Mouse (Mus musculus): ENCODE results near the gene Otop2. TPM values are rescaled to one million over a fixed set of nuclear protein-coding genes. Genes with fewer than 3 reads are reported as not detected.

Otop2 gene
- total RNA-seq, 2 experiments from 2014 or later, result not detected

DNA sequence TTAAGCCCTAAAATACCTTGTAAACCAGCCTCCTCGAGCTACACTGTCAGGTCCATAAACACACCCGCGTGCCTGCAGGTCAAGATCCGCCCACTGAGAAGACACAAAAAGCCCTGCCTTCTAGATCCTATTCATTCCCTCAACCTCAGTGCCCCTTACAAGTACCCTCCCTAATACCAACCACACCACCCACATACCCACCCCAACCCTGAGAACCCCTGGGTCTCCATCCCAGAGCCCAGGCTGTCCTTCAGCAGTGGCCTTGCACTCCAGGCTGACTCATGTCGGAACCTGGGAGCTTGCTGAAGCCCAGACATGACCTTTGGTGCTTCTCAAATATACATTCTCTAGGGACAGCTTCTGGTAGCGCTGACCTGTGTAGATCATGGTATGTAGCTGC lies 32.2 kb upstream of the Otop2 start:
- no peak for DNase-seq
- intact Hi-C loops (cut with DNase I), result no loop called here

GRCm38 (mm10) chr11:115275509-115275908 lies 31.5 kb upstream of the Otop2 start:
- intact Hi-C loops (cut with DNase I), result no loop called here

DNA sequence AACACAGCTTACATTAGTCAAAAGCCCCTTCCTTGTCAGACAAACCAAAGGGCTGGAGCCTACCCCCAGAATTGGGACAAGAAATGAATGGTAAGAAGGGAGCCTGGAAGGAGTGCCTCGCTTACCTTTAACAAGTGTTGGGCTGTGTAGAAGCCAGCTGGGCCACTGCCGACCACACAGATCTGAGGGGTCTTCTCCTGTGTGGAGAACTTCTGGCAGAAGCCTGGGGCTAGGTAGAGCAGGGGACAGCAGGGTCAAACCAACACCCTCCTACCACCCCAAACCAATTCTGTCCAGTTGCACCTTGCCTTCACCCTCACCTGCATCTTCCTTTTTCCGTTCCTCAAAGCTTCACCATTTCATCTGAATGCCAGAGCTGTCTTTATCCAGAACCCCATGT lies 31.0 kb upstream of the Otop2 start:
- intact Hi-C loops (cut with DNase I), result no loop called here
- DNase-seq, result no peak

More at GRCm38 (mm10) chr11:115275509-115275908, 31.5 kb upstream of the Otop2 start:
- DNase-seq, result no peak

GRCm38 (mm10) chr11:115276780-115277603 lies 30.0 kb upstream of the Otop2 start, which contains the start of gene Fdxr:
Gene Fdxr, minus strand, starts transcription at chr11:115277050.
- intact Hi-C loops (cut with DNase I), result no loop called here
- DNase-seq, result peak; percentile 96 to 98

GRCm38 (mm10) chr11:115277604-115277975 lies 29.4 kb upstream of the Otop2 start:
- DNase-seq, result no peak
- intact Hi-C loops (cut with DNase I), result no loop called here

DNA sequence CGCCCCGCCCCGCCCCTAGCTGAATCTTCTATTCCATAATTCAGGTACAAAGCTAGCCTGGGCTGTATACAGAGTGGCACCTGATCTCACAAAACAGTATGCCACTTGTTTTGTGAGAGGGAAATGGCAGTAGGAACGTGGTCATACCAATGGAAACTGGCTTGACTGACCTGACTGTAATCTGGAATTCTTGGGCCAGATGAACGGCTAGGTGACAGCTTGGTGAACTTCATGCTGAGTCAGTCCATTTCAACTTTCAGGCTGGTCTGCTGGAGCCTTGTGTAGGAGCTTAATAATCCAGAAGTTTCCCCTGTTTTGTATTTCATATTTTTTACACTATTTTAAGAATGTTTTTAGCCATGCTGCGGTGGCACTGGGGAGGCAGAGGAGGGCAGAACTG lies 28.8 kb upstream of the Otop2 start:
- intact Hi-C loops (cut with DNase I), result no loop called here
- DNase-seq, result no peak

DNA sequence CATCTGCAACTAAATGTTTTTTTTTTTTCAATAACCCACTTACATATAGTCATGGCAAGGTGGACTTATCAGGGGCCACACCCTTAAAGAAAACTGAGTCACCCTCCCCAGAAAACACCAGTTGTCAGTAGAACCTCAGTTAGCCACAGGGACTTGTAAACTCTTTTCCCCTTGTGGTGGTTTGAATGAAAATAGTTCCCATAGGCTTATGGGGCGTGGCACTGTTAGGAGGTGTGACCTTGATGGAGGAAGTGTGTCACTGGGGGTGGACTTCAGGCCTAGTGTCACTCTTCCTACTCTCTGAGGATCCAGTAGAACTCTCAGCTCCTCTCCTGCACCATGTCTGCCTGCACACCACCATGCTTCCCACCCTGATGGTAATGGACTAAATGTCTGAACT lies 27.2 kb upstream of the Otop2 start:
- intact Hi-C loops (cut with DNase I), result no loop called here
- no peak for DNase-seq

DNA sequence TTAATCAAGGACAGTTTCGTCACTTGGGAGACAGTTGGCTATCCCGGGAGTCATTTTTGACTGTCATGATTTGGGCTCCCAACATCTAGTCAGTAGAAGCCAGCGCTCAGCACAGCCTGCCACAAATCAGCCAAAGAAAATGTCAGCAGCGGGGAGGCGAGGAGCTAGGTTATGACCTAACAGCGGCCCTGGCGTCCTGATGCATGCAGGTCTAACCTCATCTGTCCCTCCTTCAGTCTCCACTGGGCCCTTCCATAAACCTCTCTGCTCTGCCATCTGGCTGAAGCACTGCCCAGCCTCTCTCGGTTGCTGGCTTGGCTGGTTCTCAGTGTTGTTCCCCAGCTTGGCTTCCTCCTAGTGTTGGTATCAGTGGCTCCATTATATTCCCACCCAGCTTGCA lies 24.7 kb upstream of the Otop2 start:
- intact Hi-C loops (cut with DNase I), result no loop called here
- peak; percentile 37 to 59 for DNase-seq

DNA sequence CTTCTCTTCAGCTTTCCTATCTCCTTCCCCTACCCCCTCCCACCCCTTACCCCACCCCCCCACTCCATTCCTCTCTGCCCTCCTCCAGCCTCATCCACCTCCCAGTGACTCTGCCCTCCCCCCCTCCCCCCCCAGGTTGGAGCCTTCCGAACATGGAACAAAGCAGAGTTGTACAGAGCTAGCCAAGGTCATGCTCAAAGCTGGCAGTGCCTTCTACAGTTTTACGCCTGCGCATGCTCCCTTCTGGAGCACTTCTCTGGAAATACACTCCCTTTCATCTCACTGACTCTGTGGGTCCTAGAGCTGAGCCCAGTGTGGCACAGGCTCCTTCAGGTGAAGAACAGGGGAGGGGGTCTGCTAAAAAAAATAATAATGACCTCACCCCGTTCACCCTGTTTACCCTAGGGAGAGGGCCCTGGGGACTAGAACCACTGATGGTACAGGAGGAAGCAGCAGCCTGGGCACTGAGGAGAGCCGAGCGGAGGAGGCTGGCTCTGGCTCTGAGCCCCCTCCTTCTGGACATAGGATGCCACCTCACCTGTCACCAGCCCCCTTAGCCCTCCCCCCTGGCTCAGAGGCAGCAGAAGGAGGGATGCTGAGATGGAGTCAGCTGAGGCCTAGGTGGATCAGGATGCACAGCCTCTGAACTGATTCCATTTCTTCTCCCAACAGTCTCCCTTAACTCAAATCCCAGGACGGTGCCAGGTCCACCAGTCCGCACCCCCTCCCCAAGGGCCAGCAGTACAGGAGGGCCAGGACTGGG lies 24.1 kb upstream of the Otop2 start:
- no peak for DNase-seq
- intact Hi-C loops (cut with DNase I), result no loop called here

GRCm38 (mm10) chr11:115283486-115283765 lies 23.5 kb upstream of the Otop2 start:
- DNase-seq, result no peak
- intact Hi-C loops (cut with DNase I), result no loop called here

DNA sequence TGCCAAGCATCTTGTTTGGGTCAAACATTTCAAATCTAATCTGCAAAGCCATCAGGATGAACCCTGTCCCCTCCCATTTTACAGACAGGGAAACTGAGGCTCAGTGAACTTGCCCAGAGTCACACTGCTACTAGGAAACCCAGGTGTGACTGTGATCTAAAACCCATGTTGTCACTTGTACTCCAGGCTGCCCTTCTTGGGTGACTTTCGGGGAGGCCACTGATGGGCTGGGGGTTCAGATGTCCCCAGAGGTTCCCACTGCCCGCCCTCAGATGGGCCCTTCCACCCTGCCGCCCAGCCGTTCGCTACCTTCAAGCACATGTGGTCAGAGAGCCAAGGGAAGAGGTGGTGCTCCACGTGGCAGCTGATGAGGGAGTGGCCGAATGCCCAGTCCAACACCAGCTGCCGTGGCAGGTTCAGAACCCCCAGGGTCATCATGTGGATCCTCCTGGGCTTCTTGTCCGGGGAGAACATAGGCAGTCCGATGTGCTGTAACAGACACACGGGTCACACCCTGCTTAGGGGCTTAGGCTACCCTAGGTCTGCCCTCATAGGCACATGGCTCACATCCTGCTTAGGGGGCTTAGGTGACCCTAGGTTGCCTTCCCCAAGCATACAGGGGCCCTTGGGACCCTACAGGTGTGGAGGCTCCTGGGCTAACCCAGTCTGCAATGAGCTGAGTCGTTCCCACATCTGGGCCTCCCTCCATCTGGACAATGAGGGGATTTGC lies 22.9 kb upstream of the Otop2 start:
- intact Hi-C loops (cut with DNase I), result no loop called here
- no peak for DNase-seq

DNA sequence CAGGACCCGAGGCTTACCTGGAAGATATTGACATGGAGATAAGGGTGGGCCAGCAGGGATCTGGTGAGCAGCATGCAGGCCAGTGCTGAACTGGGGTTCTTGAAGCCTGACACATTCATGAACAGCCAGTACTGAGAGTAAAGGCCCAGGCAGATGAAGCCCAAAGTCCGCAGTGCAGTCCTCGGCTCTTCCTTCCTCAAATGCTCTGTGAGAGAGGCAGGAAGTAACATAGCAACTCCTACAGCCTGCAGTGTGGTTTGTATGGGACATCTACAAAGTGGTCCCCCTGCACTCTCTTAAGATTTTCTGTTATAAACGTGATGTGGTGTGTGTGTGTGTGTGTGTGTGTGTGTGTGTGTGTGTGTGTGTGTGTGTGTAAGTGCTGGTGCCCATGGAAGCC lies 21.7 kb upstream of the Otop2 start:
- intact Hi-C loops (cut with DNase I), result no loop called here
- DNase-seq, result no peak

GRCm38 (mm10) chr11:115286201-115286993 lies 20.6 kb upstream of the Otop2 start:
- intact Hi-C loops (cut with DNase I), result no loop called here
- DNase-seq, result no peak

GRCm38 (mm10) chr11:115287386-115287785 lies 19.6 kb upstream of the Otop2 start:
- intact Hi-C loops (cut with DNase I), result no loop called here
- no peak for DNase-seq

DNA sequence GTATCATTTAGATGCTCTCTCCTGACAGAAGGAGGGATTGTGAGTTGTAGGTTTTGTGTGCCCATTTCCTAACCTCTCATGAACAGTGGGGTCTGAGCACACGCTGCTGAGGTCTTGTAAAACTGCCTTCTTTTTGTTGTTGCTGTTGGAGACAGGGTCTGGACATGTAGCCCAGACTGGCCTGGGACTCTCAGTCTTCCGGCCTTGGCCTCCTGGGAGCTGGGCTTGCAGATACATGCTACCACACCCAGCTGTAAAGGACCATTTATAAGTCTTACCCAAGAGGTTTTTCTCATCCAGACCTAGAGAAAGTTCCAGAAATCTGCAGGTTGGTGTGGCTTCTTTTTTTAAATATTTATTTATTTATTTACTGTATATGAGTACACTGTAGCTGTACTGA lies 18.7 kb upstream of the Otop2 start:
- no peak for DNase-seq
- intact Hi-C loops (cut with DNase I), result no loop called here

GRCm38 (mm10) chr11:115289885-115290284 lies 17.1 kb upstream of the Otop2 start:
- intact Hi-C loops (cut with DNase I), result no loop called here
- DNase-seq, result no peak

DNA sequence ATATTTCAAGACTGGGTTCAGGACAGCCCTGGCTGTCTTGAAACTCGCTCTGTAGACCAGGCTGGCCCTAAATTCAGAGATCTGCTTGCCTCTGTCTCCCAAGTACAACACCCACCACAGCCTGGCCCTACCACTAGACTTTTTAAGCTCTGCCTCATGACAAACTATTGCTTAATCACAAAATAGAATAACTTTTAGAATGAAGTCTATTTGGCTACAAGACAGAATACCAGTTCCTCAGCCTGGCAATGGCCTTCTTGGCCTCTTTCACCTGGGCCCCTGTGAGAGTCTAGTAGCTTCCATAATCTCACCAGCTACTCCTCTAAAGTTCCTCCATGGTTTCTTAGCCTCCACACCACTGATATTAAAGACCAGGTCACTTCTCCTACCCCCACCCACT lies 16.6 kb upstream of the Otop2 start:
- intact Hi-C loops (cut with DNase I), result no loop called here
- no peak for DNase-seq

GRCm38 (mm10) chr11:115290919-115291318 lies 16.0 kb upstream of the Otop2 start:
- intact Hi-C loops (cut with DNase I), result no loop called here
- peak; percentile 75 to 80 for DNase-seq

DNA sequence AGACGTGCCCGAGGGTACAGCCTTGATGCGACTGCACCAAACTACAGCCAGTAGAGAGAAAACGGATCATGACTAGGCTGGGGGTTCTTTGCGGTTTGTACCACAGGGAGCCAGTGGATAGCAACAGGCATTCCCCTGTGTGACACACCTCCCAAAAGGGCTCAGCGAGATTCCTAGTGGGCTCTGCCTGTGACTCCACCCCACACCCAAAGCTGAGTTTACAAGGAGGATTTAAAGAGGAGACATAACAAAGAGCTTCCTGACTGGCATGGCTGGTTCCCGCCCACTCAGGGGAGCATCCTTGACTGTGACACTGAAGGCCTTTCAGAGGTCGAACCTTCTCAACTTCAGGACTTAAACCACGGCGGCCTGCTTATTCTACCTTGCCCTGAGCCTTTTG lies 15.5 kb upstream of the Otop2 start:
- DNase-seq, result no peak
- intact Hi-C loops (cut with DNase I), result no loop called here

GRCm38 (mm10) chr11:115292631-115293375 lies 14.2 kb upstream of the Otop2 start:
- DNase-seq, result no peak
- intact Hi-C loops (cut with DNase I), result no loop called here
